Mouse (Mus musculus) heart, embryonic 12.5 days (tissue): ENCODE data around the gene Bcr. TPM values are rescaled to one million over a fixed set of nuclear protein-coding genes. Genes with fewer than 3 reads are reported as not detected.

ENCODE experiments used
- ATAC-seq: fragments of 200-750 bp; cut with Nextera tagmentation; 2 replicates; pipeline ENCODE4 v1.8.0; 2017; ENCODE audit warnings: moderate TSS enrichment, moderate library complexity; ENCODE audit not compliant: insufficient number of reproducible peaks, low FRiP score
- H3K27ac ChIP-seq: fragments of 300-500 bp; sonication (generic); 2 replicates; pipeline ENCODE4 v1.5.1; 2016; ENCODE audit warnings: mild to moderate bottlenecking, moderate library complexity; ENCODE audit not compliant: poor library complexity, severe bottlenecking
- H3K27me3 ChIP-seq: fragments of 300-500 bp; sonication (generic); replicated peaks from 2 replicates; pipeline ENCODE4 v1.6.1; 2016; ENCODE audit warnings: mild to moderate bottlenecking, moderate library complexity
- H3K36me3 ChIP-seq: fragments of 300-500 bp; sonication (generic); 2 replicates; pipeline ENCODE4 v1.6.1; 2016; ENCODE audit warnings: mild to moderate bottlenecking, moderate library complexity
- H3K4me1 ChIP-seq: fragments of 300-500 bp; sonication (generic); replicated peaks from 2 replicates; pipeline ENCODE4 v1.6.1; 2016; ENCODE audit warnings: mild to moderate bottlenecking
- H3K4me2 ChIP-seq: fragments of 300-500 bp; sonication (generic); 2 replicates; pipeline ENCODE4 v1.6.1; 2016; ENCODE audit warnings: mild to moderate bottlenecking, moderate library complexity
- H3K4me3 ChIP-seq: fragments of 300-500 bp; sonication (generic); 2 replicates; pipeline ENCODE4 v1.5.1; 2016; ENCODE audit warnings: mild to moderate bottlenecking
- H3K9ac ChIP-seq: fragments of 300-500 bp; sonication (generic); 2 replicates; pipeline ENCODE4 v1.6.1; 2016; ENCODE audit warnings: mild to moderate bottlenecking, moderate library complexity
- H3K9me3 ChIP-seq: fragments of 300-500 bp; sonication (generic); replicated peaks from 2 replicates; pipeline ENCODE4 v1.6.1; 2016; ENCODE audit warnings: mild to moderate bottlenecking, moderate library complexity
- WGBS: fragments of 180-500 bp; shearing (Covaris S2); methylation state at CpG from one replicate; pipeline ENCODE4 v1.1.7; 2016; 5-methylcytosine and 5-hydroxymethylcytosine counted together
- polyA plus RNA-seq: library from polyadenylated mRNA; unstranded; fragments of >200 nt; fragmentation: Nextera tagmentation; extraction: Ambion mirVana; gene quantifications from 2 replicates; pipeline ENCODE4 v1.2.1, GENCODE M21; 2016

Bcr gene
- polyA plus RNA-seq, 1 experiment from 2014 or later: 21.9 TPM

- H3K27me3 ChIP-seq: no peaks in the 10 kb centered on the region
- H3K27ac ChIP-seq: no peak overlapping the region
- peaks cover 32% of the 10 kb centered on the region for H3K4me1 ChIP-seq
- no peak overlapping the region for H3K4me2 ChIP-seq
- H3K9me3 ChIP-seq: no peaks in the 10 kb centered on the region
- no peak for ATAC-seq
- H3K9ac ChIP-seq: no peak overlapping the region
- 0 out of 2 replicates have a peak, but pooled peaks cover 2% of the 10 kb centered on the region for H3K36me3 ChIP-seq
- WGBS: 81% methylated on average over 3 of the region's 3 CpGs
- no peak overlapping the region for H3K4me3 ChIP-seq
These were observed 160.3 kb downstream of the Bcr start for GRCm38 (mm10) chr10:75220722-75221121.

GRCm38 (mm10) chr10:75221936-75222610 lies 161.7 kb downstream of the Bcr start:
- Histone ChIP-seq H3K4me3 (no peak overlapping the region), H3K27me3 (no peaks in the 10 kb centered on the region), H3K9ac (no peak overlapping the region), H3K27ac (no peak overlapping the region; the same call in 1 of the 2 replicates), H3K4me2 (no peak overlapping the region), H3K4me1 (peaks cover 32% of the 10 kb centered on the region), H3K9me3 (no peaks in the 10 kb centered on the region), H3K36me3 (0 out of 2 replicates have a peak, but pooled peaks cover 2% of the 10 kb centered on the region)
- no peak for ATAC-seq
- 45% methylated on average over 4 of the region's 4 CpGs for WGBS

DNA sequence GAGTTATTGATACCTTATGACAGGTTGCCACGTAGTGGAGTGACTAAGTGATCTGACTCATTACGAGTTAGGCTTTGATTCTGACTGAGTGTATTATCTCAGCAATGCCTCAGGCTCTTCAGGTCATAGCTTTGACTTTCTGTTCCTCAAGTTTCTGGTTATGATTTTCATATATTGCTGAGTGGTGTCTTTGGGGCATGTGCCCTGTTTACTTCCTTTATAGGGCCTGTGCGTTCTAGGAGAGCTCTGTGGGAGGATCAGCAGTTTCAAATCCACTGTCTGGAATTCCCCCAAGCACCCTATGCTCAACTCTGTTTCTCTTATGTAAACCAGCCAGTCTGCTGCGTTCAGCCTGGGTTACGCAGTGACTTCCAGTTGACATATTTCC lies 162.2 kb downstream of the Bcr start:
- no peaks in the 10 kb centered on the region for H3K27me3 ChIP-seq
- H3K4me3 ChIP-seq: no peak overlapping the region
- H3K9ac ChIP-seq: no peak overlapping the region
- 0 out of 2 replicates have a peak overlapping the region, but pooled peaks have one; percentile 32 for H3K27ac ChIP-seq
- 74% methylated on average over 5 of the region's 5 CpGs for WGBS
- no peak for ATAC-seq
- no peaks in the 10 kb centered on the region for H3K9me3 ChIP-seq
- H3K4me1 ChIP-seq: peaks cover 32% of the 10 kb centered on the region
- 0 out of 2 replicates have a peak, but pooled peaks cover 2% of the 10 kb centered on the region for H3K36me3 ChIP-seq
- no peak overlapping the region for H3K4me2 ChIP-seq

DNA sequence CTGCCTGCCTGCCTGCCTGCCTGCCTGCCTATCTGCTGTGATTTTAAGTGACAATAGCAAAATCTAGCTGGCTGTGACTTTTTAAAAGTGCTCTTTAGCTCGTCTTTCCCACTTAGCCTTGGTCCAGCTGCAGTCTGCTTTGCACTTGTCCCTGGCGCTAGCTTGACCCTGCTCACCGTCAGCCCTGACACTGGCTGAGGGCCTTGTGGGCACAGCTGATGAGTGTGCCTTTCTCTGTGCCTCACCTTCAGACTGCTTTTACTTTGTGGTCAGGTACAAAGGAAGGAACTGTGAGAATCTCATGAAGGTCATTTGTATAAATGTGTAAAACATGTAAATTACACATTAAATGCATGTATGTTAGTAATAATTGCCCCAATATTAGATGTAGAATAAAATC lies 163.8 kb downstream of the Bcr start:
- H3K4me3 ChIP-seq: no peak overlapping the region
- H3K4me2 ChIP-seq: no peak overlapping the region
- ATAC-seq: no peak
- H3K9ac ChIP-seq: no peak overlapping the region
- H3K9me3 ChIP-seq: no peaks in the 10 kb centered on the region
- 0 out of 2 replicates have a peak, but pooled peaks cover under 1% of the 10 kb centered on the region for H3K36me3 ChIP-seq
- H3K4me1 ChIP-seq: peaks cover 32% of the 10 kb centered on the region
- peak overlapping the region; percentile 60 for H3K27ac ChIP-seq
- 52% methylated on average over 3 of the region's 3 CpGs for WGBS
- no peaks in the 10 kb centered on the region for H3K27me3 ChIP-seq

DNA sequence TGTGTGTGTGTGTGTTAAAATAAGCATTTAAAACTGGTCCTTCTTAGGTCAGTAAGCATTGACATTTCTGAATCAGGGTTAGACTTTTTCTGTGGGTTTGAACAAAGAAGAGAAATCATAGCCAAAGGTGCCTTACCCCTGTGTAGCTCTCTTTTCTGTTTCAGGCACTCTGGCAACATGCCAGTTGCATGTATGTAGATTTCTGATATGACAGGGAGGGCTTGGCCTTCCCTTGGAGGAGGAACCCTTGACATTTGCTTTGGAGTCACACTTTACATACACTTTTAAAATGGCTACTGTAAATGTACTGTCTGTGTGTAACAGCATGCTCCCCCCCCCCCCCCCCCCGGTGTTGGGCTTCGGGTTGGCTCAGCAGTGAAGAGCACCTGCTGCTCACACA lies 164.2 kb downstream of the Bcr start:
- Histone ChIP-seq H3K36me3 (no peaks in the 10 kb centered on the region), H3K4me3 (no peak overlapping the region)
- 0% methylated on average over 1 of the region's 2 CpGs for WGBS

GRCm38 (mm10) chr10:75227381-75227780 lies 167.0 kb downstream of the Bcr start:
- Histone ChIP-seq H3K4me1 (peaks cover 15% of the 10 kb centered on the region), H3K9me3 (no peaks in the 10 kb centered on the region), H3K4me3 (no peak overlapping the region), H3K4me2 (no peak overlapping the region), H3K27me3 (no peaks in the 10 kb centered on the region), H3K27ac (no peak overlapping the region), H3K9ac (no peak overlapping the region), H3K36me3 (peaks cover 17% of the 10 kb centered on the region)
- no peak for ATAC-seq
- WGBS: 82% methylated on average over 3 of the region's 3 CpGs

More for the DNA sequence above, 164.2 kb downstream of the Bcr start:
- H3K27me3 ChIP-seq: no peaks in the 10 kb centered on the region
- H3K9ac ChIP-seq: no peak overlapping the region
- no peaks in the 10 kb centered on the region for H3K9me3 ChIP-seq
- ATAC-seq: no peak
- no peak overlapping the region for H3K4me2 ChIP-seq
- peaks cover 29% of the 10 kb centered on the region for H3K4me1 ChIP-seq
- H3K27ac ChIP-seq: no peak overlapping the region

DNA sequence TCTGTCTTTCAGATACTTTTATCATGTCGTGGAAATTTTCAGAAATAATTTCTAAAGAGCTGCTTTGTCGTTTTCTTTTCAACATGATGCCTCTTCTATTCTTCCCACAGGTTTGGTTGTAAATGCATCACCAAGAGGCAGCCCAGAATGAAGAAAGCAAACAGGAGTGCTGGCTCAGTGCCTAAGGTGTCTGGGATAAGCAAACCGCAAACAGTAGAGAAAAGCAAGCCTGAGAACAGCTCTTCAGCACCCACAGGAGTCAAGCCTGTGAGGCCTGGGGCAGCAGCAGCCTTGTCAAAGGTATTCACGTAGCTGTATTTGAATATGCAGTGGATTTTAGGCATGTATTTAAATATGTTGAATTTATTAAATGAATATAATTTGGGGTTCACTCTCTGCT lies 170.2 kb downstream of the Bcr start:
- H3K27me3 ChIP-seq: no peaks in the 10 kb centered on the region
- H3K9me3 ChIP-seq: no peaks in the 10 kb centered on the region
- 79% methylated on average over 4 of the region's 4 CpGs for WGBS
- no peak for ATAC-seq
- H3K27ac ChIP-seq: no peak overlapping the region
- no peak overlapping the region for H3K9ac ChIP-seq
- peaks cover 24% of the 10 kb centered on the region for H3K36me3 ChIP-seq
- H3K4me1 ChIP-seq: 0 out of 2 replicates have a peak, but pooled peaks cover 2% of the 10 kb centered on the region
- no peak overlapping the region for H3K4me3 ChIP-seq
- H3K4me2 ChIP-seq: no peak overlapping the region

DNA sequence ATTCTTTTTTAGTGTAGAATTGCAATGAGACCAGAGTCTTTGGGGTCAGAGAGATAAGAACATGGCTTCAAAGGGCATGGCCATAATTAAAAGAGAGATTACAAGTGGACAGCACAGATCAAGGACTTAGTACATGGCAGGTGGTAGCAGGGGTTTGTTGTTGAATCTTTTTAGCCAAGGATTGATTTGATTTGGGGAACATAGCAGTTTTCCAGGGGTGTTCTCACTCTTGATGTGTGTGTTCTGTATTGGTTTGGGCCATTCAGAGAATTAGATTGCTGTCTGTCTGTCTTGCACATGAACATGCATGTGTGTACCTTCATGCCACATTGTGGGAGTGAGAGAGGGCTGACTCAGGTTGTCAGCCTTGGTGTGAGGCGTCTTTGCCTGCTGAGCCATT lies 171.5 kb downstream of the Bcr start:
- H3K27ac ChIP-seq: no peak overlapping the region
- 94% methylated on average over 1 of the region's 1 CpGs for WGBS
- H3K9me3 ChIP-seq: no peaks in the 10 kb centered on the region
- no peaks in the 10 kb centered on the region for H3K27me3 ChIP-seq
- H3K9ac ChIP-seq: no peak overlapping the region
- H3K4me3 ChIP-seq: no peak overlapping the region
- no peak overlapping the region for H3K4me2 ChIP-seq
- ATAC-seq: no peak
- H3K4me1 ChIP-seq: 0 out of 2 replicates have a peak, but pooled peaks cover 2% of the 10 kb centered on the region
- peaks cover 30% of the 10 kb centered on the region for H3K36me3 ChIP-seq

GRCm38 (mm10) chr10:75232612-75233155 lies 172.3 kb downstream of the Bcr start:
- no peaks in the 10 kb centered on the region for H3K9me3 ChIP-seq
- H3K36me3 ChIP-seq: peaks cover 32% of the 10 kb centered on the region
- no peak overlapping the region for H3K4me3 ChIP-seq
- 0 out of 2 replicates have a peak, but pooled peaks cover 2% of the 10 kb centered on the region for H3K4me1 ChIP-seq
- H3K27me3 ChIP-seq: no peaks in the 10 kb centered on the region
- H3K27ac ChIP-seq: no peak overlapping the region
- no peak overlapping the region for H3K4me2 ChIP-seq
- WGBS: 92% methylated on average over 4 of the region's 4 CpGs
- no peak overlapping the region for H3K9ac ChIP-seq
- no peak for ATAC-seq

- Histone ChIP-seq H3K4me1 (0 out of 2 replicates have a peak, but pooled peaks cover 2% of the 10 kb centered on the region), H3K4me3 (no peak overlapping the region), H3K27me3 (no peaks in the 10 kb centered on the region), H3K9ac (no peak overlapping the region), H3K36me3 (peaks cover 36% of the 10 kb centered on the region), H3K9me3 (no peaks in the 10 kb centered on the region), H3K4me2 (no peak overlapping the region), H3K27ac (no peak overlapping the region)
- ATAC-seq: no peak
- WGBS: 87% methylated on average over 2 of the region's 2 CpGs
These were observed 173.1 kb downstream of the Bcr start for GRCm38 (mm10) chr10:75233489-75233888.
